ENCODE assay signal across 20 mouse cellular contexts in genomic region chr16:44528955-44529354, GRCm38 (mm10). TPM values are rescaled to one million over a fixed set of nuclear protein-coding genes. Genes with fewer than 3 reads are reported as not detected.
DNase-seq lines count a peak whose midpoint lies in the region; ATAC-seq lines count a peak whose summit lies in the region.
"Had no signal": no experiment of that assay in that cellular context is flagged by ENCODE, and none has a peak within 500 bp of the region (broad histone marks: within the 10 kb centered on the region; RNA-seq: fewer than 3 reads in every experiment).

No protein-coding gene starts in this region.

- no peak overlapping the region for H3K4me2 ChIP-seq in forebrain, embryonic 12.5 days
- H3K4me2 ChIP-seq in hindbrain, embryonic 12.5 days (replicated peaks), result no peak overlapping the region; the same call in 1 of the 2 replicates
- no peak overlapping the region for H3K4me2 ChIP-seq in midbrain, embryonic 13.5 days (replicated peaks)
- H3K4me2 ChIP-seq: heart, embryonic 12.5 days; liver, embryonic 15.5 days had no signal

- H3K27ac ChIP-seq in forebrain, embryonic 12.5 days, result peak overlapping the region; percentile 97
- peak overlapping the region; percentile 91 for H3K27ac ChIP-seq in hindbrain, embryonic 12.5 days
- peak overlapping the region; percentile 89 for H3K27ac ChIP-seq in midbrain, embryonic 13.5 days
- H3K27ac ChIP-seq: liver, embryonic 15.5 days had no signal

- H3K4me3 ChIP-seq in forebrain, embryonic 12.5 days (replicated peaks), result no peak overlapping the region
- H3K4me3 ChIP-seq in hindbrain, embryonic 12.5 days, result no peak overlapping the region
- H3K4me3 ChIP-seq in midbrain, embryonic 13.5 days (replicated peaks), result no peak overlapping the region
- H3K4me3 ChIP-seq: heart, embryonic 12.5 days; liver, embryonic 15.5 days; megakaryocyte, embryonic 14.5 days had no signal

- H3K9ac ChIP-seq in forebrain, embryonic 12.5 days, result no peak overlapping the region
- H3K9ac ChIP-seq in hindbrain, embryonic 12.5 days, result no peak overlapping the region
- H3K9ac ChIP-seq in midbrain, embryonic 13.5 days (replicated peaks), result no peak overlapping the region
- H3K9ac ChIP-seq: heart, embryonic 12.5 days; liver, embryonic 15.5 days had no signal

- ATAC-seq in forebrain, embryonic 12.5 days (ENCODE audit: low FRiP score), result no peak
- ATAC-seq in hindbrain, embryonic 12.5 days (ENCODE audit: low FRiP score), result no peak
- ATAC-seq in midbrain, embryonic 13.5 days, result no peak
- ATAC-seq: CD4-positive, CD25-positive, alpha-beta regulatory T cell, adult 4 months; intestine, postnatal 0 days had no signal

- H3K4me1 ChIP-seq in forebrain, embryonic 12.5 days, result peaks cover 79% of the 10 kb centered on the region
- H3K4me1 ChIP-seq in hindbrain, embryonic 12.5 days, result peaks cover 69% of the 10 kb centered on the region
- peaks cover 87% of the 10 kb centered on the region for H3K4me1 ChIP-seq in midbrain, embryonic 13.5 days (replicated peaks)
- H3K4me1 ChIP-seq: liver, embryonic 15.5 days; megakaryocyte, embryonic 14.5 days had no signal

- 87% methylated on average over 7 of the region's 7 CpGs for WGBS in forebrain, embryonic 12.5 days
- WGBS in hindbrain, embryonic 12.5 days, result 86% methylated on average over 7 of the region's 7 CpGs
- 83% methylated on average over 7 of the region's 7 CpGs for WGBS in midbrain, embryonic 13.5 days

- no peaks in the 10 kb centered on the region for H3K27me3 ChIP-seq in forebrain, embryonic 12.5 days
- H3K27me3 ChIP-seq in hindbrain, embryonic 12.5 days, result no peaks in the 10 kb centered on the region
- H3K27me3 ChIP-seq in midbrain, embryonic 13.5 days, result no peaks in the 10 kb centered on the region
- H3K27me3 ChIP-seq: heart, embryonic 12.5 days had no signal

- H3K9me3 ChIP-seq in forebrain, embryonic 12.5 days, result no peaks in the 10 kb centered on the region
- H3K9me3 ChIP-seq in hindbrain, embryonic 12.5 days (replicated peaks), result no peaks in the 10 kb centered on the region
- H3K9me3 ChIP-seq in midbrain, embryonic 13.5 days, result no peaks in the 10 kb centered on the region
- H3K9me3 ChIP-seq: liver, embryonic 15.5 days had no signal

- peaks cover 5% of the 10 kb centered on the region for H3K36me3 ChIP-seq in forebrain, embryonic 12.5 days (replicated peaks)
- peaks cover 5% of the 10 kb centered on the region; the same call in 1 of the 2 replicates for H3K36me3 ChIP-seq in hindbrain, embryonic 12.5 days
- H3K36me3 ChIP-seq in midbrain, embryonic 13.5 days, result peaks cover 5% of the 10 kb centered on the region; the same call in 1 of the 2 replicates
- H3K36me3 ChIP-seq: liver, embryonic 15.5 days had no signal

- DNase-seq in cerebellum, adult 9-11 months, result peak; percentile 18
- no peak for DNase-seq in cerebellum, adult 18-20 months
- no peak for DNase-seq in retina, embryonic 14.5 days (ENCODE audit: low spot score)
- DNase-seq in gastrocnemius, postnatal 25 days, result no peak
- no peak for DNase-seq in frontal cortex, postnatal 25 days (ENCODE audit: low spot score in 2 of 2)
- DNase-seq: cerebellum, adult 11-12 months; heart, postnatal 36 days; kidney, postnatal 10 days; lung, postnatal 10 days; right cerebral cortex, postnatal 25 days; thymus, postnatal 4 days had no signal

RNA-seq across cellular contexts. Expression of gene Boc, which starts 29.7 kb away (rescaled TPM):
- polyA plus RNA-seq in forebrain, embryonic 12.5 days (2016; fragmentation: Nextera tagmentation; extraction: Ambion mirVana), result 28.3 and 31.0 TPM in 2 replicates
- polyA plus RNA-seq in hindbrain, embryonic 12.5 days (2016; fragmentation: Nextera tagmentation; extraction: Ambion mirVana), result 35.5 and 37.5 TPM in 2 replicates
- 22.5 and 27.3 TPM in 2 replicates for polyA plus RNA-seq in midbrain, embryonic 13.5 days (2015; fragmentation: Nextera tagmentation; extraction: Ambion mirVana)
- 1 to 10 TPM; 4.0 to 5.7 TPM for total RNA-seq in gastrocnemius, postnatal 25 days (2021)
- total RNA-seq: MEL had no signal
